Mouse (Mus musculus) heart, adult 8-10 months (tissue): ENCODE measurements at regions not wholly inside any gene's neighbourhood (a gene's known extent, or its start where the extent isn't known, plus 50 kb on each side); places are given as distances from the start of the nearest gene placed in this dataset.

Source experiments
- DNase-seq: peaks from one replicate; pipeline ENCODE4 v3.0.0; 2022; ENCODE audit warnings: low spot score

- DNase-seq, result no peak
Measured at GRCm38 (mm10) chr11:20462076-20462475, 81.0 kb upstream of the Sertad2 start.

- no peak for DNase-seq
Measured at GRCm38 (mm10) chr11:20463173-20463681, 79.8 kb upstream of the Sertad2 start.

GRCm38 (mm10) chr11:20464564-20464963 is 78.5 kb upstream of the Sertad2 start:
- DNase-seq, result no peak

DNA sequence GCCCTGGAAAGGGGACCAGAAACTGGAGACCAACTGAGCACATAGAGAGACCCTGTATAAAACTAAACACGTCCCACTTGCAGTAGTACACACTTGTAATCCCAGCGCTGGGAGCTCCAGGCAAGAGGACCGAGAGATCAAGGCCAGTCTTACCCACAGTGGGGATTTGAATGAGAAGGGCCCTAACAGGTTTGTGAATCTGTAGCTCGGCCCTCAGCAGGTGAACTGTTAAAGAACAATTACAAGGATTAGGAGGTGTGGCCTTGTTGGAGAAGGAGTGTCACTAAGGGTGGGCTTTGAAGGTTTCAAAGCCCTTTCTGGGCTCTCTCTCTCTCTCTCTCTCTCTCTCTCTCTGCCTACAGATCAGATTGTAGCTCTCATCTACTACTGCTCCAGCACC is 76.5 kb upstream of the Sertad2 start:
- no peak for DNase-seq

DNA sequence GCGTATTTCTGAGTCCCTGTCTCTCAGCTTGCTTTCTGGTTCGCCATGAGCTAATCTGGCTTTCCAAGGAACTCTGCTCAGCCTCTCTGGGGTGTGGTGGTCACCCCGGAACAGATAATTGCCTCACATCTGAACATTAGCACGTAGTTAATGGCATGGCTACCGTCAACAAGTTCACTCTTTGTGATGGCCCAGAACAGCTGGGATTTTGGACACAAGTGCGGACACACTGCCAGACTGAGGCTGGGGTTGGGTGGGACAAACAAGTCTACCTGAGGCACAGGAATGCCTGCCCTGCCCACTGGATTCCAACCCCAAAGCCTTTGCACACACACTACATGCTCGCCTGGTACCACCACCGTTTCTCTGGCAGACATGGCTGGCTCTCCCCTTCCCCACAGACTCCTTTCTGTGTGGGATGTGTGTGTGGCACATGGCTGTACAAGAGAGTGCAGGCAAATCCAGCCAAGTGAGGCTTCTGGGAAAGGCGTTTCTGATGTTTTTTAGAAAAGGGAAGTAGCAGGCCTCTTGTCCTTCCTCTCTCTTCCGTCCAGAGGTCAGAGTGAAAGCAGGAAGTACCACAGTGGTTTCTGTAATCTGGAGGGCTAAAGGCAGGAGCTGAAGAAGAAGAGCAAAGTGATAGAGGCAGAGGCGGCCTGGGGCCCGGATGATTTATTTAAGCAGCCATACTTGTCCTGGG is 74.6 kb upstream of the Sertad2 start:
- peak; percentile 31 for DNase-seq

- DNase-seq, result no peak
Measured at GRCm38 (mm10) chr11:20469368-20469767, 73.7 kb upstream of the Sertad2 start.

DNA sequence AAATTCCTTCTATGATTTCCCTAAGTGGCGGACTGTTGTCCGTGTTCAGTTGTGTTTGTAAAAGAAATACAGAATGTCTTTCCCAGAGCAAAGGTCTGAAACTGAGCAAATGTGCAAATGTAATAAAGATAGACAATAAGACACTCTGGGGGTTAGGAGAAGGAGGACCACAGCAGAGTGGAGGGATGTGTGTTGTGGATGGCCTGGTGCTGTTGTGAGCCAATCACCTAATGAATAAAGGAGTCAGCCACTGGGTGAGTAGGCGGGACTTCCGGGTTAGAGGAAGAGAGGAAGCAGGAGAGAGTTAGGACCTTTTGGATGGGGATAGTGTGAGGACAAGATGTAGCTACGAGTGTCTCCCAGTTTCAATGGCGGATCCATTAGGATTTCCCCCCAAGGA is 72.7 kb upstream of the Sertad2 start:
- DNase-seq, result no peak

DNA sequence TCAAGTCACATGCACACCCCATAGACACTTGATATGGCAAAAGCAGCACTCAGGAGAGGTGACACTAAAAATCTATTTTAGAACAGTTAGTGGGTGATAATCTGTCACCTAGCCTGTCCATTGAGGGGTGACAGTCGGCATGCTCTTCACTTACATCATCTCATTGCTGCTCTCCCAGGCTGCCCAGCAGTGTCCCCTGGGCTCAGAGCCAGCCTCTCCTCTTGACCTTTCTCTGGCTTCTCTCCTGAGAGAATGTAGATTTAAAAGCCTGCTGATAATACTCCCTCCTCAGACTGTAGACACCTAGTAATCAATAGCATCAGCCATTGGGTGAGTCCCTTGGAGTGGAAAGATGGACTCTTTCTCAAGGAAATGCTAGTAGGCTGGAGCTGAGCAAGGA is 70.7 kb upstream of the Sertad2 start:
- DNase-seq, result no peak

GRCm38 (mm10) chr11:20475629-20476028 is 67.4 kb upstream of the Sertad2 start:
- no peak for DNase-seq

DNA sequence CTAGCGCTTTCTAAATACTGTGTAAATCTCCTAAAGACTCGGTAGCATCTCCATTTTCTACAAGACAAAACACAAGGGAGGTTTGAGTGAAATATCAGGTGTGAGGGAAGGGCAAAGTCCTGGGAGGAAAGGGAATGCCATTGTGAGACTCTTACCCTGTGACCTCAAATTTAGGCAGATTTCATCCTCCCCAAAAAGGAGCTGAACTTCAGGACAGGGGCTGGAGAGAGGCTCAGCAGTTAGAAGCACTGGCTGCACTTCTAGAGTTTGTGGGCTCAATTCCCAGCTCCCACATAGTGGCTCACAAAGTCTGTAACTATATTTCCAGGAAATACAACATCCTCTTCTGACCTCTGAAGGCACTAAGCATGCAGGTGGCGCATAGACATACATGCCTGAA is 66.6 kb upstream of the Sertad2 start:
- DNase-seq, result no peak

GRCm38 (mm10) chr11:20477183-20478037 is 65.6 kb upstream of the Sertad2 start:
- DNase-seq, result peak; percentile 72

DNA sequence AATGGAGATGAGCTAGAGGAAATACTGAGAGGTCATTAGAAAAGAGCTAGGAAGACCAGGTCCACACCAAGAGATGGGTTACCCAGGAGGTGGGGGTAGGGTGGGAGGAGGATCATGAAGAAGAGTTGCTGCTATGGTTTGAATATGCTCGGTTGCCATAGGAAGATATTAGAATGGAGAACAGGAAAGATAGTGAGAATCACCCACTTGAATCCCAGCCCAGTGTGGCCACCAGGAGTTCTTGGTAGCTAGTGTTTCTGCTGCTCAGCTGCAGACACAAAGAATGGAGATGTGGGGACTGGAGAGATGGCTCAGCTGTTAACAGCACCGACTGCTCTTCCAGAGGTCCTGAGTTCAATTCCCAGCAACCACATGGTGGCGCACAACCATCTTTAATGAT is 62.4 kb upstream of the Sertad2 start:
- DNase-seq, result no peak

GRCm38 (mm10) chr11:20485371-20485770 is 57.7 kb upstream of the Sertad2 start:
- no peak for DNase-seq
